Mouse (Mus musculus): ENCODE results near the gene Scaf4. TPM values are rescaled to one million over a fixed set of nuclear protein-coding genes. Genes with fewer than 3 reads are reported as not detected.

Scaf4 gene
- total RNA-seq, 2 experiments from 2014 or later = 18.5 to 64.0 TPM

DNA sequence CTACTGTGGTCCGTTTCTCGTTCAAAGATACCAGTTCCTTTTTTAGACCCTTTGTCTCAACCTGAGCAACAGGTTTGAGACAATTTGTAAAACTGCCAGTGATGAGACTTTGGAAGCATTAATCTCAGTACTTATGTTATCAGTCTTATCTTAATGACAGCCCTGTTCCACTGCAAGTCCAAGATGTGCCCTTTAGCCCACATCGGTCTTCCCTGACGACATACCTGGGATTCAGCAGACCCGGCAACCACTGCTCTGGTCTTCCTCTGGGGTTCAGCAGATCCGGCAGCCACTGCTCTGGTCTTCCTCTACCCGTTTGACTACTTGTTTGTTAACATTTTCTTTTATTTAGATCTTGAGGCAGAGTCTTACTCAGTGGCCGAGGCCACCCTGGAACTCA is 72.5 kb downstream of the Scaf4 start:
- no peak for ATAC-seq (replicated peaks; ENCODE audit: poor library complexity)

DNA sequence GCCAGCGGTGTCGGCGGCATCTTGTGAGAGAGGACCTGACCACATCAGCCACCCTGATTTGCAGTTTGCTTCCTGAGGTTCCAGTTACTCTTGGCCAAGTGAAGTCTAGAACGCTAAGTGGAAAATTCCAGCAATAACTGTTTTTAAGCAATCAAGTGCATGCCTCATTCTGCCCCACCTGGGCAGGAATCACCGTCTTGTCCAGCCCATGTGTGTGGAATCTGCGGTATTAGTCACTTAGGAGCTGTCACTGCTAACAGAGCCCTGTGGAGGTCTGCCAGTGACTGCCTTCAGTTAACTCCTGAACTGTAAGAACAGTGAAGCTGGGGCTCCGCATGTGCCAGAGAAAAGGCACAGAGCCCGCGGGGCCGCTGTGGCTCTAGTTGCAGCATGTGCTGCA is 73.6 kb downstream of the Scaf4 start:
- ATAC-seq (replicated peaks; ENCODE audit: poor library complexity) = no peak

DNA sequence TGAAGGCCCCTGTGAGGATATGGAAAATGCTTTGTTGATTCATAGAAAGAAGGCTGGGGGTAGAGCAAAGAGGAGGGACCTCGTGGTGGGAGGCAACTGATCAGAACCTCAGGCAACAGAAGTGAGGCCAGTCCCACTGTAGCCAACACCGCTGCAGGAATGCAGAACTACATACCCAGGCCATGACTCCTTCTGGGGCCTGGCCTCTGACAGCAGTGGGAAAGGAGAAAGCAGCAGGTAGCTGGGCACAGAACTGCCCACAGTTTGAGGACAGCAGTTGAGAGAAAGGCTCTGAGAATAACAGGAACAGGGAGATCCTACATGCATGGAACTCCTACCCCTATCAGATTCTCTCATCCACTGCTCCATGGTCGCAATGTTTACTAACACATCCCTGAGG is 75.3 kb downstream of the Scaf4 start:
- ATAC-seq (replicated peaks; ENCODE audit: poor library complexity) = no peak

DNA sequence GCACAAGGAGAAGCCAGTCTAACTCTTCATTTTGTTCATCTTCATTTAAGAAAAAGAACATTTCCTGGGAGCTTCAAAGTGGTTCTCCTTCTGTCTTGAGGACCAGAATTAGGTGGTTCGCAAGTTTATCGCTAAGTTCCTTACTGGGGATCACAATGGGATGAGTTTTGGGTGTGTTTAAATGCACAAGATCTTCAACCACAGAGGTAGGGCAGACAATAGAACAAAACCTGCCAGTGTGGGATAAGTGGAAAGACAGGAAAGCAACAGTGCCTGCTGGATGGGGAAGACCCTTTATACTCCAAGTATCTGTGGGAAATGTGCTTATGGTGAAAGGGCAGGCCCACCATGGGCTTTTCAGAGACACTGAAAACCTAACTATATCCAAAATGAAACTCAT is 79.4 kb downstream of the Scaf4 start:
- ATAC-seq (replicated peaks; ENCODE audit: poor library complexity) = no peak

DNA sequence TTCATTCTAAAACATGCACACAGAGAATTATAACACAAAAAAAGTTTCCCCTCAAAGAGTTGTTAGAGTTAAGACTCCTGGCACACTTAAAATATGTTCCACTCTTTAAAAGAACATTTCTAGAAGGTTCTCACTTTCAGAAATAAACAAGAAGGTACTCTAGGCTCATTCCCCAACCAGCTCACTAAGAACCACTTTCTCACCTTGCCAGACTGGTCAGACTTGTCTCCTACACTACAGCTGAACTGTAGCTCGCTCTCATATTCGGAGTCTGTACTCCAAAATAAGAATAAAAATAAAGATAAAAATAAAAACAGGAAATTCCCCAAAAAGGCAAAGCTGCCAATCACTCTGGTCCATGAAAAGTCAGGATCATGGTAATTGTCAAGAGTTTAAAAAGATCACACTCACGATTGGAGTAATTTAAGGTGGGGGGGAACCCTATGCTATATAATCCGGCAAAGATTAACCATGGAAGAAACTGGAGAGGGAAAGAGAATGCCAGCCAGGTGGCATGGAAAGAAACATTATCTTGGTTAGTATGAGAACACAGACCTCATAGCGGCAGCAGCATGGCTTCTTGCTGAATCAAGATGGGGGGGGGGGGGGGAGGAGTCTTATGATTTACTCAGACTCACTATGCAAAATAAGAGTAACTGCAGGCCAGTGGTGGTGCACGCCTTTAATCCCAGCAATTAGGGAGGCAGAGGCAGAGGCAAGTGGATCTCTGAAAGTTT is 80.9 kb downstream of the Scaf4 start:
- ATAC-seq (replicated peaks; ENCODE audit: poor library complexity) = no peak

DNA sequence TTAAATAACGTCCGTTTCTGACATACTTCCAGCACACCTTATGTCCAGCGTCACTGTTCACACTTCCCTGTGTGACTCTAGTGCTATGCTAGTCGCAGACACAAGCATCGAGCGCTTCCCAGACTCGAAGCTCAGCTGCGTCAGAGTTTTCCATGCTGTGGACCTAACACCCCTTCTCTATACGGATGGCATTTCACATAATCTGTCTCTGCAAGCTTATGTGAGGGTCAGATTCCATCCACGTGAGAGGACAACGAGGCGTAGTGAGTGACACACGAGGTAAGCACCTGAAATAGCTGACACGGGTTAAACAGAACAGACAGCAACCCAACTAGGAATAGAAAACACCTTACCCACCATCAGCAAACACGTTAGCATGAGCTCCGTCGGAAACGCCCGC is 82.2 kb downstream of the Scaf4 start:
- ATAC-seq (replicated peaks; ENCODE audit: poor library complexity) = no peak

DNA sequence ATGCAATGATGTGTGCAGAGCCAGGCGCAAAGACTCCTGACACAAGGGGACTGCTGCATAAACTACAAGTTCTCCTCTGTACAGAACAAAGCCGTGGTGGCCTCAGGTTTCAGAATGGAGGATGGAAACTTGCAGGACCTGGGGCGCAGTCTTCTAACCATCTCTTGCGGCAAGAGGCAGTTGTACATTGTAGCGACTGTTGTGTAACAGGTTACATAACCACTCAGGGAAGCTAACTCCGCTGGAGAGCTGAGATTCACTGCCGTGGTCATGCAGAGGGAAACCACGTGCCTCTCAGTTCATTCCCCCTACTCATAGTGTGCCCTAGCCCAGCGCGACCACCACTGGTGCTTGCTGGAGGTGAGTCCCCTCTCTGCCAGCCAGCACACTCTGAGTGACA is 85.1 kb downstream of the Scaf4 start:
- peak; percentile 60 for ATAC-seq (replicated peaks; ENCODE audit: poor library complexity)

DNA sequence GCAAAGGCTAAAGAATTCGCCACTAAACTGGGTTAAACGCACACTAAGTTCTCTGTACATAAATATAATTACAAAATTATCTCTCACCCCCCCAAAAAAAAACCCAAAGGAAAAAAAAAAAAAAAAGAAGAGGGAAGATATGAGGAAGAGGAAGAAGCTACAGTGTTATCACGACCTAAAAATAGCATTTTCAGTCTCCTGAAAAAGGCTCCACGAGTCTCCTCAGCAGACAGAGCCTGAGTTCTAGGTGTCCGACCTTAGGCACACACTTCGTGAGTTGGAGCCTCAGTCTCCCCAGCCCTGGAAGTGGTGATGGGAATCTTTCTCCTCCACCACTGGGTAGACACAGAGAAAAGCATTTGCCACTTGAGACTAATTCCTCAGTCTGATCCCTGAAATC is 85.7 kb downstream of the Scaf4 start:
- peak; percentile 0; the same call in 1 of the 2 replicates for ATAC-seq (replicated peaks; ENCODE audit: poor library complexity)

DNA sequence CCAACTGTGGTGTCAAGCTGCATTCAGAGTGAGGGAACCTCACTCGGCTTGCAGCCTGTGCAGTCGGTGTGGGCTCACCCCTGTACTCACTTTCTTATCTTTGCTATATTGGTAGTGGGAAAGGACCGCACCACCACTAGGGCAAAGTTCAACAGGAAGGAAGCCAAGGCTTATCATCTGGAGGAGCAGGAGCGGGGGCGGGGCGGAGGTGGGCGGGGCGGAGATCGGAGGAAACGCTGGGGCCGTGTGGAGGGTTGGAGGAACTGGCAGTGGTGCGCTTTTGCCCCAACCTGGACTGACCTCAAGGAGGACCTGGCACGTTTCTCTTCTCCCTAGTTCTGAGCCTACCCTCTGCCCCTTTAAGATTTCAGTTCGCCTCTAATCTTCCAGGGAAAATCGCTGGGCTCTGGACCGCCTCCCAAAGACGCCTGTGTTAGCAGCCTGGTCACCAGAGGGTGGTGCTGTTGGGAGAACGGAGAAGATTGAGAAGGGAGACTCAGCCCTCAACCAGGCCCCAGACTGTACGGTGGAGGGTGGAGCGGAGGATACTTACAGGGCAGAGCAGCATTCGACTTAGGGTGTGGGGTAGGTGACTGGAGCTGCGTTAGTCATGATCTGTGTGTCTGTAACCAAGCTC is 86.8 kb downstream of the Scaf4 start:
- peak; percentile 71 for ATAC-seq (replicated peaks; ENCODE audit: poor library complexity)

DNA sequence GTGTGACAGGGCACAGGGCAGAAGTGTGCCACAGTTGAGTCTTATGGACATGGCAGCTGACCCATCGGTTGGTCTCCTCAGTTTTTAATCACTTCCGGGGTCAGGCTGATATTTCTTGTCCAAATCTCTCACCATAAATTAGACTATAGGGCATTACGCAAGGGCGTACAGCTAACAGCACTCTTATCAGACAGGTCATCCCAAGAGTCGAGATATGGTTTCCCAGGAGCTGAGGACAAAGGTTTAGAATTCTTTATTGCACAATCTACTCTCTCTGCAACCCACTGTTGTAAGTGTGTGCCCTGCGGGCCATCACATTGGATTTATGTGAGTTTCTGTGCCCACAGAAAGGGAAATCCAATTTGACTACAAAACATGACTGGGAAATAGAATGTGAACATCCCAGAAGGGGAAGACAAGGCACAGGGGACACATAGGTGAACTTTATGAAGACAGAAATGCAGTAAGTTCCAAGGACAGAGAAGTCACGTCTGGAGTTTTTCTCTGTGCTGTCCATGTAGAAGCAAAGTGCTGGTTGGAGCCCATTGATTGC is 87.5 kb downstream of the Scaf4 start:
- peak; percentile 4 for ATAC-seq (replicated peaks; ENCODE audit: poor library complexity)

DNA sequence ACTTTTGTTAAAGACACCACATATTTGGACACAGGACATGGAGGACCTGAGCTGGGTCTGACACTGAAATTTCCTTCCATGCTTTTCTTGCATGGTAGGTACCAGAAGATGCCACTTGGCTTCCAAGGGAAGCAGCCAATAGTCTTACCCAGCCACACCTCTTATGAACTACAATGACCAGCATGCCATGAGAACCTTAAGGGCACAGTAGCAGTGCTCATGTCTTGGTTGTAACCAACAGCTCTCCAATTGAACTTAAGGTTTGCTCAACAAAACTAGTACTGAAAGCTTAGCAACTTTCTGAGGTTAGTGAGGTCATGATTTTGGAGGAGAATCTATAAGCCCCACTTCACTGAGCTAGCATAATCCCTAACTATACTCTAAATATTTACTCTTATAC is 90.6 kb downstream of the Scaf4 start:
- no peak for ATAC-seq (replicated peaks; ENCODE audit: poor library complexity)

DNA sequence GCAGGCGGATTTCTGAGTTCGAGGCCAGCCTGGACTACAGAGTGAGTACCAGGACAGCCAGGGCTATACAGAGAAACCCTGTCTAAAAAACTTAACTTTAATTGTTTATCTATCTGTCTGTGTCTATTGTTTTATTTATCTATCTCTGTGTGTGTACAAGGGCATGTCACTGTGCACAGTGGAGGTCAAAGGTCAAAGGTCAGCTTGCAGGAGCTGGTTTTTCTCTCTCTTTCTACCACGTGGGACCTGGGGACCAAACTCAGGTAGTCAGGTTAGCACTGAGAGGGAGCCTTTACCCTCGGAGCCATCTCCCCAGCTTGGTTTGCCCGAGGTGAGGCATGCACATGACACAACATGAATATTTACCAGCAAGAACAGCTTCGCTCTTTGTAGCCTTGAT is 93.0 kb downstream of the Scaf4 start:
- no peak for ATAC-seq (replicated peaks; ENCODE audit: poor library complexity)

DNA sequence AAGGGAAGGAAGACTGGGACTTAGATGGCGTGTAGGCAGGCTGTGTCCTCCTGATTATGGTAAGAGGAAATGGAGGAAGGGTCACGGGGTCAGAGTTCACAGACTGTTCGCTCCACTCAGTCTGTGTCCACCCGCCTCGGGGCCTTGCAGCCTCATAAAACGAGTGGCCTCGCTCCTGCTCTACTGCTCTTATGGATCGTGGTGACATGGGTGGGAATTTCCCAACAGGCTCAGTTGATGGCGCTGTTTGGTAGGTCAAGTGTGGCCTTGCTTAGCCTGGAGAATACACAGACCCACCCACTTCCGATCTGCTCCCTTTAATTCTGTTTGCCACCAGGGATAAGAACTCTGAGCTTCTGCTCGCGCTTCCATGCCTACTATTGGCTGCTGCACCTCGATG is 96.8 kb downstream of the Scaf4 start:
- peak; percentile 89 for ATAC-seq (replicated peaks; ENCODE audit: poor library complexity)

DNA sequence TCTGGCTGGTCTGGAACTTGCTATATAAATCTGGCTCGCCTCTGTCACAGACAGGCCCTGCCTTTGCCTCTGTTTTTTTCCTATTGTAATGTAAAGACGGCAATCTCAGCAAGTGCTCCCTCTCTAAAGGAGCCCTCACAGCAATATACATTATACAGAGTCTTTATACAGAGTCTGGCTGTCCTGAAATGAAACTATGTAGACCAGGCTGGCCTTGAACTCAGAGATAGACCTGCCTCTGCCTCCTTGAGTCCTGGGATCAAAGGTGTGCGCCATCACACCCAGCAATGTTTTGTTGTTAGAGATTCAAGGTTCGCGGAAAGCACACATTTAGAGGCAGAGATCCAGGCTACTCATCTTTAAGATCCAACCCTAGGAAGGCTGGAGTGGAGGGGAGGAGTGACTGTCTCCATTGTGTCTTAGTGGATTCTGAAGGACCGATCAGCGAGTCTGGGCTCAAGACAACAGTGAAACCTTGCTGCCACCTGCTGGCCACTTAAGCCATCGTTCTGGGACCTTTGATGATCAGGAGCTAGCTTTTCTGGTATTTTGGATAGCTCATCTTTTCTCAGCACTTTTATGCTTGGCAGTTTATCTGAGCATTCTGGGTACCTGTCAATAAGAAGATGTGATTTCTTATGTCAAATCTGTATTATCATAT is 98.2 kb downstream of the Scaf4 start:
- peak; percentile 87 for ATAC-seq (replicated peaks; ENCODE audit: poor library complexity)

DNA sequence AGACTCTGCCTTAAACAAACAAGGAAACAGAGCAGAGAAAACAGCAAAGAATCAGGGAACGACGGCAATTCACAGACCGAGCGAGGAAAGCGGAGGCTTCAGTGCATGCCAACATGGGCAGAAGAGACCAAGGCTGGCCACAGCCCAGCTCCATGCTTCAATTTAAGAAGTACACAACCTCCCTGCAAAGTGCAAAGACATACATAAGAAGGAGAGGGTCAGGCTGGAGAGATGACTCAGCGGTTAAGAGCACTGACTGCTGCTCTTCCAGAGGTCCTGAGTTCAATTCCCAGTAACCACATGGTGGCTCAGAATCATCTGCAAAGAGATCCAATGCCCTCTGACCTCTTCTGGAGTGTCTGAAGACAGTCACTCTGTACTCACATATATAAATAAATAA is 100.2 kb downstream of the Scaf4 start:
- no peak for ATAC-seq (replicated peaks; ENCODE audit: poor library complexity)

DNA sequence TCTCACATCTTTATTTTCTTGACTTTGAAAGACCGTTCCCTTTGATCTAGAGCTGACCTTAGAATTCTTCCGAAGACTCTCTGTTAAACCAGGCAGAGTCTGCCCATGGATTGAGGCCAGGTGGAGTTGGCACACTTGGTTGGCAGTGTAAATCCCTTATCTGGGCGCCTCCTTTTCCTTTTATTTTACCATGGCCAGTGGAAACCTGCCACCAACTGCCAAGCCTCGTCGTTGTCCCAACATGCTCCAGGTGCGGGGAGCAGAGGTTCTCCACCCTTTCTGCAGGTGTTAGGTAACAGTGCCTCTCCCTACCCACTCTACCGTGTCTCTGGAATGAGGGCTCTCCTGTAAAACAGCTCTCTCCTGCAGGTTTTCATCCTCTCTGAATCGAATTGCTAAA is 102.6 kb downstream of the Scaf4 start:
- no peak for ATAC-seq (replicated peaks; ENCODE audit: poor library complexity)

DNA sequence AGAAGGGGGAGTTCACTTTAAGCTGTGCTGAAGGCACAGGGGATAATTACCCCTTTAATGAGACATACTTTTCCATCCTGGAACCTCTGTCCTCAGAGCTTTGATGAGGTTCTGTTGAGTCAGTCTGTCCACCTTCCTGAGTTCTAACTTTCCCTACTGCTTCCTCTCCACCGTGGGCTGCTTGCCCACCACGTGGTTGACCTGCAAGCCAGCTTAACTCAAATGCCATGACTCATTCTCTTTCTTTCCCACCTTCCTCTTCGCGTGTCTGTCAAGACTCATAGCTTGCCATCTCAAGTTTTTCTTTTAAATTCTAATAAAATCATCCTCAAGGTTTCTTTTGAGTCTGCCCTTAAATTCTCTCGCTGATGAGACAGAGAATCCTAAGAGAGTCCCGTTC is 103.3 kb downstream of the Scaf4 start:
- ATAC-seq (replicated peaks; ENCODE audit: poor library complexity) = no peak

DNA sequence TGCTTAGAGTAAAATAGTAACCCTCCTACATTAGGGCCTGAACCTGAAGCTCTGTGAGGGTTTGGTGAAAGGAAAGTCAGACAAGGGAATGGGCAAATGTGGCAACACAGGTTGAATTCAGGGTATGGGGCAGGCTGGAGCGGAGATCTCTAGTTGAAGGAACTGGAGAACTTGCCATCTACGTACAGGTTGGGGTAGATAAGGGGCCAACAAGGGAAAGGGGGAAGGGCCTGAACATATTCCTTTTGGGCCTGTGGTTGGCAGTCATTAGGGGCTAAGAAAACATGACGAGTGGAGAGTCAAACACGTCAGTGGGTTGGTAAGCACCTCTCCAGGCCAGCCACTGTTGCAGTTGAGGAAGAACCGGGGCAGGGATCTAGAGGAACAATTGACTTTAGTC is 104.4 kb downstream of the Scaf4 start:
- ATAC-seq (replicated peaks; ENCODE audit: poor library complexity) = peak; percentile 5; the same call in 1 of the 2 replicates

DNA sequence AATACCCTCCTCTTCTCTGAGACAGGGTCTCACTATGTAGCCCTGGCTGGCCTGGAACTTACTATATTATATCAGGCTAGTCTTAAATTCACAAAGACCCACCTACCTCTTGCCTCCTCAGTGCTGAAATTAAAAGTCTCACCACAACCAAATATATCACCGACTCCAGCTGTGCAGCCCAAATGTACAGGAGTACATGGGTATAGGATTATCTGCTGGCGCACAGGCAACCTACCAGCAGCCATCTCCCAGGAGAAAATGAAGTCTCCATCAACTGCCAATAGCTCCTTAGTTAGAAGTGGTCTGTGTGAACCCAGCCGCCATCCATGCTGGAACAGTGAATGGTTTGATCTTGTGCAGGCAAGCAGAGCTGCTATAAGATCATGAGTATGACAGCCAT is 105.9 kb downstream of the Scaf4 start:
- ATAC-seq (replicated peaks; ENCODE audit: poor library complexity) = no peak

DNA sequence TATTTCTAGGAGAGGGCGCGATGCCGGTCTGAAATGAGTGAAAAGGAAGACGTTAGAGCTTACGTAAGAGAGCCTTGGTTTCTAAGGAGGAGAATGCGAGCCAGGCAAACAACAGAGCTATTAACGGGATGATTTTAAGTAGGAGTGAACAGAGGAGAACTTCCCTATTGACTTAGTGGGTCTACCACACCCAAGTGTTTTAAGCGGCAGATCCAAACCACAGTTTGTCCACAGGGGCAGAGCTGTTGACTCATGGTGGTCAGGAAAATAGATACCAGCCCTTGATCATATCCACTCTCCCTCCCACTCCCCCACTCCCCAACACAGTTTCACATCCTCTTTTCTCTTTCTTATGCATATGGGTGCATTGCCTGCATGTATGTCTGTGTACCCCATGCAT is 106.9 kb downstream of the Scaf4 start:
- peak; percentile 87 for ATAC-seq (replicated peaks; ENCODE audit: poor library complexity)

DNA sequence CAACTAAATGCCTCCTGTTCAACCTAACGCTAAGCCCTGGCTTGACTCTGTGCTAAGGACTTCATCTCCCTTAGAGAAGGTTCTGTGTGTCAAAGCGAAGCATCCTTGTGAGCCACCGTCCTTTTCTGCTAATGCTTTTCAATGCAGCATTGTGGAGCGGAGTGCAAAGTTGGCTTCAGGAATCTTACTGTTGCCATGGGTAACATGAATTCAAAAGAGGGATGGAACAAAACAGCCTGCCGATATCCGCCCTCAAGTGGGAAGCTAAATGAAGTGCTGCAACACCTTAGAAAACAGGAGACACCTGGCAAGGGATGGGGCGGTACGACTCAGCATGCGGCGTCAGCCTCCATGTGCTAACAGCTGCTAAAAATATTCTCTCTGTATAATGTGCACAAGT is 107.8 kb downstream of the Scaf4 start:
- ATAC-seq (replicated peaks; ENCODE audit: poor library complexity) = no peak
